Mouse (Mus musculus) forebrain, embryonic 15.5 days (tissue): ENCODE measurements at regions not wholly inside any gene's neighbourhood (a gene's known extent, or its start where the extent isn't known, plus 50 kb on each side); places are given as distances from the start of the nearest gene placed in this dataset.

Experiments used
- ATAC-seq: fragments of 200-750 bp; cut with Nextera tagmentation; replicated peaks from 2 replicates; pipeline ENCODE4 v1.8.0; 2017; ENCODE audit warnings: mild to moderate bottlenecking, moderate TSS enrichment, moderate library complexity
- H3K27ac ChIP-seq: fragments of 300-500 bp; sonication (generic); replicated peaks from 2 replicates; pipeline ENCODE4 v1.5.1; 2015; ENCODE audit warnings: mild to moderate bottlenecking, inconsistent platforms
- H3K27me3 ChIP-seq: fragments of 300-500 bp; sonication (generic); 2 replicates; pipeline ENCODE4 v1.6.1; 2015; ENCODE audit warnings: inconsistent platforms
- H3K36me3 ChIP-seq: fragments of 300-500 bp; sonication (generic); 2 replicates; pipeline ENCODE4 v1.6.1; 2015; ENCODE audit warnings: mild to moderate bottlenecking, inconsistent platforms
- H3K4me1 ChIP-seq: fragments of 300-500 bp; sonication (generic); 2 replicates; pipeline ENCODE4 v1.6.1; 2015; ENCODE audit warnings: inconsistent platforms
- H3K4me2 ChIP-seq: fragments of 300-500 bp; sonication (generic); replicated peaks from 2 replicates; pipeline ENCODE4 v1.6.1; 2015; ENCODE audit warnings: mild to moderate bottlenecking, inconsistent platforms
- H3K4me3 ChIP-seq: fragments of 300-500 bp; sonication (generic); 2 replicates; pipeline ENCODE4 v1.5.1; 2015; ENCODE audit warnings: mild to moderate bottlenecking, inconsistent platforms
- H3K9ac ChIP-seq: fragments of 300-500 bp; sonication (generic); replicated peaks from 2 replicates; pipeline ENCODE4 v1.6.1; 2015; ENCODE audit warnings: mild to moderate bottlenecking, inconsistent platforms
- H3K9me3 ChIP-seq: fragments of 300-500 bp; sonication (generic); 2 replicates; pipeline ENCODE4 v1.6.1; 2016; ENCODE audit warnings: inconsistent platforms
- WGBS: fragments of 180-500 bp; shearing (Covaris S2); methylation state at CpG from one replicate; pipeline ENCODE4 v1.1.7; 2015; ENCODE audit warnings: mixed read lengths; 5-methylcytosine and 5-hydroxymethylcytosine counted together

GRCm38 (mm10) chr16:31508981-31509380, 86.9 kb downstream of the Bdh1 start:
- Histone ChIP-seq H3K9ac (peak overlapping the region; percentile 29; the same call in 1 of the 2 replicates), H3K4me1 (peaks cover 28% of the 10 kb centered on the region), H3K4me3 (peak overlapping the region; percentile 18; the same call in 1 of the 2 replicates), H3K27ac (peak overlapping the region; percentile 84), H3K4me2 (peak overlapping the region; percentile 40), H3K27me3 (no peaks in the 10 kb centered on the region), H3K36me3 (no peaks in the 10 kb centered on the region), H3K9me3 (no peaks in the 10 kb centered on the region)
- WGBS, result 2% methylated on average over 18 of the region's 18 CpGs
- peak; percentile 84 for ATAC-seq

GRCm38 (mm10) chr16:31510097-31510496, 88.0 kb downstream of the Bdh1 start:
- no peak overlapping the region for H3K9ac ChIP-seq
- H3K4me2 ChIP-seq, result no peak overlapping the region
- peaks cover 28% of the 10 kb centered on the region for H3K4me1 ChIP-seq
- H3K36me3 ChIP-seq, result no peaks in the 10 kb centered on the region
- H3K4me3 ChIP-seq, result no peak overlapping the region
- 85% methylated on average over 8 of the region's 8 CpGs for WGBS
- 0 out of 2 replicates have a peak overlapping the region, but pooled peaks have one; percentile 11 for H3K27ac ChIP-seq
- H3K9me3 ChIP-seq, result no peaks in the 10 kb centered on the region
- ATAC-seq, result no peak
- no peaks in the 10 kb centered on the region for H3K27me3 ChIP-seq

GRCm38 (mm10) chr16:31518816-31519215, 96.7 kb downstream of the Bdh1 start:
- no peak for ATAC-seq
- Histone ChIP-seq H3K4me3 (no peak overlapping the region), H3K27me3 (no peaks in the 10 kb centered on the region), H3K36me3 (no peaks in the 10 kb centered on the region), H3K9ac (no peak overlapping the region), H3K9me3 (no peaks in the 10 kb centered on the region), H3K27ac (no peak overlapping the region), H3K4me2 (no peak overlapping the region), H3K4me1 (0 out of 2 replicates have a peak, but pooled peaks cover 3% of the 10 kb centered on the region)
- WGBS, result 95% methylated on average over 3 of the region's 3 CpGs

GRCm38 (mm10) chr16:31520081-31520480, 98.0 kb downstream of the Bdh1 start:
- H3K27ac ChIP-seq, result no peak overlapping the region
- WGBS, result 68% methylated on average over 9 of the region's 9 CpGs
- H3K27me3 ChIP-seq, result no peaks in the 10 kb centered on the region
- ATAC-seq, result no peak
- no peak overlapping the region for H3K9ac ChIP-seq
- H3K4me3 ChIP-seq, result no peak overlapping the region
- no peak overlapping the region for H3K4me2 ChIP-seq
- 0 out of 2 replicates have a peak, but pooled peaks cover 3% of the 10 kb centered on the region for H3K4me1 ChIP-seq
- no peaks in the 10 kb centered on the region for H3K9me3 ChIP-seq
- no peaks in the 10 kb centered on the region for H3K36me3 ChIP-seq

GRCm38 (mm10) chr16:31521786-31522185, 99.7 kb downstream of the Bdh1 start:
- Histone ChIP-seq H3K36me3 (no peaks in the 10 kb centered on the region), H3K9me3 (no peaks in the 10 kb centered on the region), H3K4me2 (no peak overlapping the region), H3K4me1 (0 out of 2 replicates have a peak, but pooled peaks cover 3% of the 10 kb centered on the region), H3K27ac (no peak overlapping the region), H3K4me3 (no peak overlapping the region), H3K27me3 (no peaks in the 10 kb centered on the region), H3K9ac (no peak overlapping the region)
- 82% methylated on average over 6 of the region's 6 CpGs for WGBS
- no peak for ATAC-seq

GRCm38 (mm10) chr16:31526711-31527344, 104.7 kb downstream of the Bdh1 start:
- WGBS, result 48% methylated on average over 10 of the region's 10 CpGs
- no peak for ATAC-seq

GRCm38 (mm10) chr16:31528596-31529283, 106.7 kb downstream of the Bdh1 start:
- no peak for ATAC-seq
- WGBS, result 37% methylated on average over 11 of the region's 11 CpGs
- no peak overlapping the region for H3K4me3 ChIP-seq
- H3K4me2 ChIP-seq, result no peak overlapping the region
- H3K9me3 ChIP-seq, result no peaks in the 10 kb centered on the region
- H3K9ac ChIP-seq, result no peak overlapping the region
- H3K27ac ChIP-seq, result 0 out of 2 replicates have a peak overlapping the region, but pooled peaks have one; percentile 7
- H3K27me3 ChIP-seq, result no peaks in the 10 kb centered on the region
- H3K36me3 ChIP-seq, result no peaks in the 10 kb centered on the region
- peaks cover 15% of the 10 kb centered on the region for H3K4me1 ChIP-seq

More at GRCm38 (mm10) chr16:31526711-31527344, 104.7 kb downstream of the Bdh1 start:
- Histone ChIP-seq H3K4me3 (no peak overlapping the region), H3K9me3 (no peaks in the 10 kb centered on the region), H3K4me1 (peaks cover 15% of the 10 kb centered on the region), H3K4me2 (no peak overlapping the region), H3K27ac (peak overlapping the region; percentile 29; the same call in 1 of the 2 replicates), H3K27me3 (no peaks in the 10 kb centered on the region), H3K9ac (no peak overlapping the region), H3K36me3 (no peaks in the 10 kb centered on the region)

GRCm38 (mm10) chr16:31529284-31529958, 107.3 kb downstream of the Bdh1 start:
- Histone ChIP-seq H3K4me3 (no peak overlapping the region), H3K36me3 (no peaks in the 10 kb centered on the region), H3K9me3 (no peaks in the 10 kb centered on the region), H3K9ac (no peak overlapping the region), H3K4me1 (peaks cover 15% of the 10 kb centered on the region), H3K27ac (0 out of 2 replicates have a peak overlapping the region, but pooled peaks have one; percentile 7), H3K27me3 (no peaks in the 10 kb centered on the region), H3K4me2 (no peak overlapping the region)
- ATAC-seq, result no peak
- WGBS, result 69% methylated on average over 13 of the region's 13 CpGs

GRCm38 (mm10) chr16:31530090-31530489, 108.0 kb downstream of the Bdh1 start:
- Histone ChIP-seq H3K4me2 (no peak overlapping the region), H3K27ac (no peak overlapping the region), H3K9ac (no peak overlapping the region), H3K4me3 (no peak overlapping the region), H3K4me1 (peaks cover 15% of the 10 kb centered on the region), H3K27me3 (no peaks in the 10 kb centered on the region), H3K36me3 (no peaks in the 10 kb centered on the region), H3K9me3 (no peaks in the 10 kb centered on the region)
- WGBS, result 94% methylated on average over 8 of the region's 8 CpGs
- ATAC-seq, result no peak

GRCm38 (mm10) chr16:31533196-31533777, 111.2 kb downstream of the Bdh1 start:
- 57% methylated on average over 6 of the region's 6 CpGs for WGBS
- no peak overlapping the region for H3K4me2 ChIP-seq
- H3K4me1 ChIP-seq, result peaks cover 11% of the 10 kb centered on the region
- no peak overlapping the region for H3K4me3 ChIP-seq
- H3K27ac ChIP-seq, result no peak overlapping the region
- no peak for ATAC-seq
- no peaks in the 10 kb centered on the region for H3K9me3 ChIP-seq
- H3K36me3 ChIP-seq, result no peaks in the 10 kb centered on the region
- H3K9ac ChIP-seq, result no peak overlapping the region
- no peaks in the 10 kb centered on the region for H3K27me3 ChIP-seq

- no peaks in the 10 kb centered on the region for H3K9me3 ChIP-seq
- no peaks in the 10 kb centered on the region for H3K36me3 ChIP-seq
- no peak overlapping the region for H3K27ac ChIP-seq
- H3K4me2 ChIP-seq, result no peak overlapping the region
- no peaks in the 10 kb centered on the region for H3K4me1 ChIP-seq
- no peak overlapping the region for H3K9ac ChIP-seq
- 7% methylated on average over 4 of the region's 4 CpGs for WGBS
- H3K27me3 ChIP-seq, result no peaks in the 10 kb centered on the region
- no peak for ATAC-seq
- H3K4me3 ChIP-seq, result no peak overlapping the region
Observed at GRCm38 (mm10) chr16:31534923-31535523, 112.9 kb downstream of the Bdh1 start.
